Mouse (Mus musculus): ENCODE results near the gene Timm8a1.

DNA sequence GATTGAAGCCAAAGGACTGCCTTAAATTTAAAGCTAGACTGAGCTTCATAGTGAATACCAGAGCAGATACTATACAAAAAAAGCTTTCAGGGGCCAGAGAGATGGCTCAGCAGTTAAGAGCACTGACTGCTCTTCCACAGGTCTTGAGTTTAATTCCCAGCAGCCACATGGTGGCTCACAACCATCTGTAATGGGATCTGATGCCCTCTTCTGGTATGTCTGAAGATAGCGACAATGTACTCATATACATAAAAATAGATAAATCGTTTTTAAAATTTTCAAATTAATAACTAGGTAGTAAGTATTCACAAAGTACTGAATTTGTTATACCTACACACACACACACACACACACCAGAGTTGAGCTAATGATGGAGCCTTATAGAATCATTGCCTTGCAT, 8.3 kb downstream of the Timm8a1 start:
- TF ChIP-seq POLR2A (IDR thresholded peaks at IDR 0.05; ENCODE audit: extremely low read depth, insufficient read depth, low read length): no peak
- TF ChIP-seq CTCF (IDR thresholded peaks at IDR 0.05; ENCODE audit: low read depth, low read length): no peak
